Mouse (Mus musculus) hindbrain, embryonic 15.5 days (tissue): ENCODE results near the gene Gm9758. TPM values are rescaled to one million over a fixed set of nuclear protein-coding genes. Genes with fewer than 3 reads are reported as not detected.
"Not testable (repeated sequence)": the region's sequence is repeated elsewhere in the genome, so short reads cannot be mapped to it uniquely, and the experiment has no call there.

Source experiments
- ATAC-seq: fragments of 200-750 bp; cut with Nextera tagmentation; 2 replicates; pipeline ENCODE4 v1.8.0; 2017; ENCODE audit warnings: low read depth, moderate number of reproducible peaks, moderate TSS enrichment; ENCODE audit not compliant: low FRiP score
- H3K27ac ChIP-seq: fragments of 300-500 bp; sonication (generic); replicated peaks from 2 replicates; pipeline ENCODE4 v1.5.1; 2015; ENCODE audit warnings: mild to moderate bottlenecking, inconsistent platforms
- H3K27me3 ChIP-seq: fragments of 300-500 bp; sonication (generic); 2 replicates; pipeline ENCODE4 v1.6.1; 2015; ENCODE audit warnings: control low read depth, inconsistent platforms
- H3K36me3 ChIP-seq: fragments of 300-500 bp; sonication (generic); 2 replicates; pipeline ENCODE4 v1.6.1; 2015; ENCODE audit warnings: control low read depth, inconsistent platforms
- H3K4me1 ChIP-seq: fragments of 300-500 bp; sonication (generic); replicated peaks from 2 replicates; pipeline ENCODE4 v1.6.1; 2015; ENCODE audit warnings: control low read depth, inconsistent platforms
- H3K4me2 ChIP-seq: fragments of 300-500 bp; sonication (generic); 2 replicates; pipeline ENCODE4 v1.6.1; 2015; ENCODE audit warnings: moderate library complexity, mild to moderate bottlenecking, inconsistent platforms
- H3K4me3 ChIP-seq: fragments of 300-500 bp; sonication (generic); 2 replicates; pipeline ENCODE4 v1.5.1; 2015; ENCODE audit warnings: mild to moderate bottlenecking, inconsistent platforms
- H3K9ac ChIP-seq: fragments of 300-500 bp; sonication (generic); 2 replicates; pipeline ENCODE4 v1.6.1; 2015; ENCODE audit warnings: inconsistent platforms
- H3K9me3 ChIP-seq: fragments of 300-500 bp; sonication (generic); 2 replicates; pipeline ENCODE4 v1.6.1; 2016; ENCODE audit warnings: control low read depth, inconsistent platforms
- WGBS: fragments of 180-500 bp; shearing (Covaris S2); methylation state at CpG from one replicate; pipeline ENCODE4 v1.1.7; 2015; 5-methylcytosine and 5-hydroxymethylcytosine counted together
- polyA plus RNA-seq: library from polyadenylated mRNA; unstranded; fragments of >200 nt; fragmentation: Nextera tagmentation; extraction: Ambion mirVana; gene quantifications from 2 replicates; pipeline ENCODE4 v1.2.1, GENCODE M21; 2015

The Gm9758 gene
- polyA plus RNA-seq, 1 experiment from 2014 or later: not detected

GRCm38 (mm10) chr5:14927047-14927446 lies 12.3 kb upstream of the Gm9758 start:
- H3K4me3 ChIP-seq, H3K4me1 ChIP-seq, H3K9ac ChIP-seq, H3K4me2 ChIP-seq, H3K27ac ChIP-seq, H3K9me3 ChIP-seq, H3K36me3 ChIP-seq, H3K27me3 ChIP-seq, ATAC-seq: not testable (repeated sequence)
- 32% methylated on average over 4 of the region's 4 CpGs for WGBS

- H3K9ac ChIP-seq, H3K36me3 ChIP-seq, H3K4me2 ChIP-seq, H3K9me3 ChIP-seq, H3K4me1 ChIP-seq, H3K27ac ChIP-seq, H3K4me3 ChIP-seq, H3K27me3 ChIP-seq, ATAC-seq: not testable (repeated sequence)
- WGBS: 77% methylated on average over 2 of the region's 3 CpGs
Observed at GRCm38 (mm10) chr5:14914361-14914760, 338 bp downstream of the Gm9758 start.

GRCm38 (mm10) chr5:14903539-14903938 lies 11.2 kb downstream of the Gm9758 start:
- H3K9ac ChIP-seq, H3K4me3 ChIP-seq, H3K36me3 ChIP-seq, H3K27ac ChIP-seq, ATAC-seq, H3K27me3 ChIP-seq, H3K4me1 ChIP-seq, H3K9me3 ChIP-seq, H3K4me2 ChIP-seq: not testable (repeated sequence)
- 19% methylated on average over 3 of the region's 3 CpGs for WGBS

GRCm38 (mm10) chr5:14892242-14892641 lies 22.5 kb downstream of the Gm9758 start:
- Histone ChIP-seq H3K9me3 (no peaks in the 10 kb centered on the region), H3K4me1 (no peaks in the 10 kb centered on the region), H3K27ac (no peak overlapping the region), H3K27me3 (no peaks in the 10 kb centered on the region), H3K36me3 (no peaks in the 10 kb centered on the region), H3K4me3 (no peak overlapping the region), H3K4me2 (no peak overlapping the region), H3K9ac (no peak overlapping the region)
- WGBS: 68% methylated on average over 3 of the region's 3 CpGs
- ATAC-seq: no peak

- not testable (repeated sequence) for H3K27me3 ChIP-seq, ATAC-seq, H3K9me3 ChIP-seq, H3K4me2 ChIP-seq, H3K4me3 ChIP-seq, H3K4me1 ChIP-seq, H3K27ac ChIP-seq, H3K9ac ChIP-seq, H3K36me3 ChIP-seq
- 67% methylated on average over 2 of the region's 2 CpGs for WGBS
Observed at GRCm38 (mm10) chr5:14885291-14885690, 29.4 kb downstream of the Gm9758 start.

Other genes starting within 250 kb of the Gm9758 start
- gene Speer4e, start 23.5 kb upstream of the Gm9758 start, polyA plus RNA-seq: not detected in 2 replicates
- gene Gm10354, start 64.0 kb upstream of the Gm9758 start, polyA plus RNA-seq: not detected in 2 replicates
- gene Gm17019, start 118.1 kb upstream of the Gm9758 start, polyA plus RNA-seq: not detected in 2 replicates